Mouse (Mus musculus): ENCODE measurements around the gene Bak1. TPM values are rescaled to one million over a fixed set of nuclear protein-coding genes. Genes with fewer than 3 reads are reported as not detected.
A peak's percentile ranks its signal among the peaks of the same experiment; 100 is the strongest.

Gene Bak1
- polyA plus RNA-seq, 1 experiment from 2014 or later: 8.1 TPM

DNA sequence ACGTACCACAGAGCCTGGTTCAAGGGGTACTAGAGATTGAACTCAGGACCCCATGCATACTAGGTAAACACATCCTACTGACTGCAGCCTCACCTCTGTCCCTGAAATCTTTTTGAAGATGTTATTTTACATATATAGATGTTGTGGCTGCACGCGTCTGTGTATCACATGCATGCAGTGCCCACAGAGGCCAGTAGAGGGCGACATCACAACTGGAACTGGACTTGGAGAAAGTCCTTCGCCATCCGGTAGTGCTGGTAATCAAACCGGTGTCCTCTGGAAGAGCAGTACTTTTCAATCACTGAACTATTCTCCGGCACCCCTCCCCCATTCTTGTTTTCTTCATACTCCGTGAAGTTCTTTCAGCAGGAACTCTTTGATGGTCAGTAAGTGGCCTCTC, 24.4 kb downstream of the Bak1 start:
- ATAC-seq (ENCODE audit: low read depth): no peak
- H3K36me3 ChIP-seq (ENCODE audit: control insufficient read depth, insufficient read depth, low read length): no peaks in the 10 kb centered on the region
- H3K4me3 ChIP-seq (ENCODE audit: low read length): no peak overlapping the region
- WGBS: 40% methylated on average over 9 of the region's 9 CpGs
- H3K4me1 ChIP-seq (replicated peaks; ENCODE audit: control insufficient read depth, insufficient read depth, low read length): 0 out of 2 replicates have a peak, but pooled peaks cover 2% of the 10 kb centered on the region
- no peak overlapping the region for H3K9ac ChIP-seq (ENCODE audit: low read length)
- no peaks in the 10 kb centered on the region for H3K9me3 ChIP-seq (ENCODE audit: control insufficient read depth, low read length)
- no peaks in the 10 kb centered on the region for H3K27me3 ChIP-seq (ENCODE audit: control insufficient read depth, insufficient read depth, low read depth, low read length)
- no peak overlapping the region for H3K27ac ChIP-seq (ENCODE audit: low read length)
- H3K4me2 ChIP-seq (ENCODE audit: low read depth, low read length): no peak overlapping the region

DNA sequence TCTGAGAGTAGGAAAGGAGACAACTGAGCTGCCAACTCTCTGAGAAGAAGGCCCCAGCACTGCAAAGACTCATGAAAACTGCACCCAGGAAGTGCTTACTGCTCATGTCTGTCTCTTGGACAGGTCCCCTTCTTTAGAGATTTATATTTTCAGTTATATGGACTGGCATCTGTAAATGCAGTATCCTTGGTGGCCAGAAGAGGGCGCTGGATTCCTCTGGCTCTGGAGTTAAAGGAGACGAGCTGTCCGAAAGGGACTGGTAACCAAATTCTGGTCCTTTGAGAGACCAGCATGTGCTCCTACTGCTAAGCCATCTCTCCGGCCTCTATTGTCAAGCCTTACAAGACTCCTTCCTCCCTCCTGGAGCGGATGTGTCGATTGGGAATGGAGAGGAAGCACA, 26.9 kb downstream of the Bak1 start:
- no peak for ATAC-seq (ENCODE audit: low read depth)
- H3K27me3 ChIP-seq (ENCODE audit: control insufficient read depth, insufficient read depth, low read depth, low read length): no peaks in the 10 kb centered on the region
- H3K9me3 ChIP-seq (ENCODE audit: control insufficient read depth, low read length): no peaks in the 10 kb centered on the region
- H3K4me1 ChIP-seq (replicated peaks; ENCODE audit: control insufficient read depth, insufficient read depth, low read length): 0 out of 2 replicates have a peak, but pooled peaks cover 2% of the 10 kb centered on the region
- 47% methylated on average over 6 of the region's 6 CpGs for WGBS
- H3K9ac ChIP-seq (ENCODE audit: low read length): no peak overlapping the region
- H3K27ac ChIP-seq (ENCODE audit: low read length): no peak overlapping the region
- H3K4me2 ChIP-seq (ENCODE audit: low read depth, low read length): no peak overlapping the region
- H3K36me3 ChIP-seq (ENCODE audit: control insufficient read depth, insufficient read depth, low read length): no peaks in the 10 kb centered on the region
- H3K4me3 ChIP-seq (ENCODE audit: low read length): no peak overlapping the region

DNA sequence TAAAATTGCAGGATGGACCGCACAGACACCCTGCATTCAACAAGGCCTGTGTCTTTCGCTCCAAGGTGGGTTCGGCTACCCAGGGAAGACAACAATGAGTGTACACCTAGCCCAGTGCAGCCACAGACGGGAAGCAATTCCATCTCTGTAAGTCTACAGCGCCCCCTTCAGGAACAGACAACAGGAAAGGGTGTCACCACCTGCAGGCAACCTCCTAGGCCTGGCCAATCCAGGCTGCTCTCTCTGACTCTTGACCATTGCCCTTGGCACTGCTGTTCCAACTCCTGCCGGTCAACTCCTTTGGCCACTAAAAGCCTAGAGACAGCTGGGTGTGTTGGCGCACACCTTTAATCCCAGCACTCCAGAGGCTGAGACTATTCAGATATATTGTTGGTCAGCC, 27.7 kb downstream of the Bak1 start:
- H3K27ac ChIP-seq (ENCODE audit: low read length): no peak overlapping the region
- H3K4me1 ChIP-seq (replicated peaks; ENCODE audit: control insufficient read depth, insufficient read depth, low read length): 0 out of 2 replicates have a peak, but pooled peaks cover 2% of the 10 kb centered on the region
- 76% methylated on average over 7 of the region's 7 CpGs for WGBS
- H3K4me3 ChIP-seq (ENCODE audit: low read length): no peak overlapping the region
- no peaks in the 10 kb centered on the region for H3K36me3 ChIP-seq (ENCODE audit: control insufficient read depth, insufficient read depth, low read length)
- ATAC-seq (ENCODE audit: low read depth): no peak
- H3K9me3 ChIP-seq (ENCODE audit: control insufficient read depth, low read length): no peaks in the 10 kb centered on the region
- H3K4me2 ChIP-seq (ENCODE audit: low read depth, low read length): no peak overlapping the region
- no peak overlapping the region for H3K9ac ChIP-seq (ENCODE audit: low read length)
- no peaks in the 10 kb centered on the region for H3K27me3 ChIP-seq (ENCODE audit: control insufficient read depth, insufficient read depth, low read depth, low read length)

DNA sequence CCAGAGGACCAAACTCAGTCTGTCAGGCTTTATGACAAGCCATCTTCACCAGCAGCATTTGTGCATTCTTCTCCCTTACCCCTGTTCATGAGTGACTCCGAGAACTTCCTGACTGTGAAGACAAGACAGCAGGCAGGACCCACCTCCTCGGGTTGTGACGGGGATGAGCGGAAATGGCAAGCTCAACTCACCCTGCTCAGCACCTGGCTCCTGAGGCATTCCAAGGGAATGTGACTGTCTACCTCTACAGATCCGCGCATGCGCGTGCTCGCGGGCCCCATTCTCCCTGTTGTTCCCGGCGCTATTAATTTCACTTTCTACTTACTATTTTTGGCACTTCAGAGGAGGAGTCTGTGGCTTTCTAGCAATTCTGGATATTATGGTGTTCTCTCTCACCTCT, 28.8 kb downstream of the Bak1 start:
- no peaks in the 10 kb centered on the region for H3K27me3 ChIP-seq (ENCODE audit: control insufficient read depth, insufficient read depth, low read depth, low read length)
- H3K4me3 ChIP-seq (ENCODE audit: low read length): no peak overlapping the region
- H3K4me1 ChIP-seq (replicated peaks; ENCODE audit: control insufficient read depth, insufficient read depth, low read length): peaks cover 8% of the 10 kb centered on the region; the same call in 1 of the 2 replicates
- H3K9ac ChIP-seq (ENCODE audit: low read length): no peak overlapping the region
- no peaks in the 10 kb centered on the region for H3K9me3 ChIP-seq (ENCODE audit: control insufficient read depth, low read length)
- H3K36me3 ChIP-seq (ENCODE audit: control insufficient read depth, insufficient read depth, low read length): no peaks in the 10 kb centered on the region
- no peak for ATAC-seq (ENCODE audit: low read depth)
- no peak overlapping the region for H3K4me2 ChIP-seq (ENCODE audit: low read depth, low read length)
- WGBS: 71% methylated on average over 12 of the region's 12 CpGs
- H3K27ac ChIP-seq (ENCODE audit: low read length): no peak overlapping the region

DNA sequence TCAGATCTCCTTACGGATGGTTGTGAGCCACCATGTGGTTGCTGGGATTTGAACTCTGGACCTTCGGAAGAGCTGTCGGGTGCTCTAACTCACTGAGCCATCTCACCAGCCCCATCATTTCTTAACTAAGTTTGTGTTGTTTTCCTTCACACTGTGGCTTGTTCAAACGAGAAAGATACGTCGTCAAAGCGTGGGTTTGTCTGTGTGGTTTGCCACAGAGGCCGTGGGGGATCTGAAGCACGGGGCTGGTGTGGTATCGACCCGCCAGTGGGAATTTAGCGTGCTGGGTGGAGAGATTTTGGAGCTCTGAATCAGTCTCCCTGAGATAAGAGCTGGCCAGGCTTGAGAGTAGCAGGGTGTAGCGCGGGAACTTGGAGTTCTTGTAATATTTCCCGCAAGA, 30.5 kb downstream of the Bak1 start:
- Histone ChIP-seq H3K9ac (ENCODE audit: low read length) (no peak overlapping the region), H3K4me1 (replicated peaks; ENCODE audit: control insufficient read depth, insufficient read depth, low read length) (peaks cover 15% of the 10 kb centered on the region), H3K27me3 (ENCODE audit: control insufficient read depth, insufficient read depth, low read depth, low read length) (no peaks in the 10 kb centered on the region), H3K4me3 (ENCODE audit: low read length) (no peak overlapping the region), H3K36me3 (ENCODE audit: control insufficient read depth, insufficient read depth, low read length) (no peaks in the 10 kb centered on the region), H3K9me3 (ENCODE audit: control insufficient read depth, low read length) (no peaks in the 10 kb centered on the region), H3K4me2 (ENCODE audit: low read depth, low read length) (no peak overlapping the region), H3K27ac (ENCODE audit: low read length) (no peak overlapping the region)
- 72% methylated on average over 15 of the region's 15 CpGs for WGBS
- ATAC-seq (ENCODE audit: low read depth): no peak

DNA sequence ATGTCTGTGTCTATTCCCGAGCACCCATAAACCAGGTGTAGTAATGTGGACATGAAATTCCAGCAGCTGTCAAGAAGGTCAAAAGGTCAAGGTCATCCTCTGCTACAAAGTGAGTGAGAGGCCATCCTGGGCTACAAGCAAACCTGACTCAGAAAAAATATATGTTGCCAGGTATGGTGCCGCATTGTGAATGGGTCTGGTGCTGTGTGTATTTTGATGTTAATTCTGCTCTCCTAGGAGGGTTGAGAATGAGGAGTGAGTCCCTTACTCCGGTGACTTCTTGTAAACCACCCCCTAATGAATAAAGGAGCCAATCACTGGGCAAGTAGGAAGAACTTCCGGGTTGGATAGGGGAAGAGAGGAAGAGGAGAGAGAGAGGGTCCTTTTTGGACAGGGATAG, 31.1 kb downstream of the Bak1 start:
- Histone ChIP-seq H3K4me2 (ENCODE audit: low read depth, low read length) (no peak overlapping the region), H3K4me3 (ENCODE audit: low read length) (no peak overlapping the region), H3K9me3 (ENCODE audit: control insufficient read depth, low read length) (no peaks in the 10 kb centered on the region), H3K27ac (ENCODE audit: low read length) (no peak overlapping the region), H3K36me3 (ENCODE audit: control insufficient read depth, insufficient read depth, low read length) (no peaks in the 10 kb centered on the region), H3K4me1 (replicated peaks; ENCODE audit: control insufficient read depth, insufficient read depth, low read length) (peaks cover 15% of the 10 kb centered on the region), H3K9ac (ENCODE audit: low read length) (no peak overlapping the region), H3K27me3 (ENCODE audit: control insufficient read depth, insufficient read depth, low read depth, low read length) (no peaks in the 10 kb centered on the region)
- no peak for ATAC-seq (ENCODE audit: low read depth)
- 75% methylated on average over 4 of the region's 4 CpGs for WGBS

DNA sequence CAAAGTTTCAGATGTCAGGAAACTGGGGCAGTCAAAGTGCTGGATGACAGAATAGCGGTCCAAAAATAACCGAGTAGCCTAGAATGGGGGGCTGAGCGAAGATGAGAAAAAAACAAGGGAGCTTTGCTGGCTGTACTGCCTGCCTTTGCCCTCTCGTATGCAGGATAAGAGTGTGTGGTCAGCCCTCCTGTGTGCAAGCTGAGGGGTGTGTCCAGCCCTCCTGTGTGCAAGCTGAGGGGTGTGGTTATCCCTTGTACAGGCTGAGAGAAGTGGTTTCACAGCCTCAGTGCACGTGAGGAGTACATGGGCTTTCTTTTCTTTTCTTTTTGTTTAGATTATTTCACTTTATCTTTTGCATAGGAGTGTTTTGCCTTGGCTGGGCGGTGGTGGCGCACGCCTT, 33.2 kb downstream of the Bak1 start:
- 44% methylated on average over 8 of the region's 8 CpGs for WGBS
- Histone ChIP-seq H3K9ac (ENCODE audit: low read length) (no peak overlapping the region), H3K4me1 (replicated peaks; ENCODE audit: control insufficient read depth, insufficient read depth, low read length) (peaks cover 15% of the 10 kb centered on the region), H3K27me3 (ENCODE audit: control insufficient read depth, insufficient read depth, low read depth, low read length) (no peaks in the 10 kb centered on the region), H3K9me3 (ENCODE audit: control insufficient read depth, low read length) (no peaks in the 10 kb centered on the region), H3K4me3 (ENCODE audit: low read length) (no peak overlapping the region), H3K27ac (ENCODE audit: low read length) (peak overlapping the region; percentile 36; the same call in 1 of the 2 replicates), H3K36me3 (ENCODE audit: control insufficient read depth, insufficient read depth, low read length) (no peaks in the 10 kb centered on the region), H3K4me2 (ENCODE audit: low read depth, low read length) (no peak overlapping the region)
- ATAC-seq (ENCODE audit: low read depth): peak; percentile 37

DNA sequence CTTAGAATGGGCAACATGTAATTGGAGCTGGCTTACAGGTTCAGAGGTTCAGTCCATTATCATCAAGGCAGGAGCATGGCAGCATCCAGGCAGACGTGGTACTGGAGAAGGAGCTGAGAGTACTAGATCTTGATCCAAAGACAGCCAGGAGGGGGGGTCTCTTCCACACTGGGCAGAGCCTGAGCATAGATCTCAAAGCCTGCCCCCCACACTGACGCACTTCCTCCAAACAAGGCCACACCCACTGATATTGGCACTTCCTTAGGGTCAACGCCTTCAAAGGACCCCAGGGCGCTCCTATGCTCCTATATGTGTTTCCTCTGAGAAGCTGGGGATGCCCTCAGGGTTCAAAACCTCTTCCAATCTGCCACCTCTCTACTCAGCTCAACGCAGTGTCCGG, 33.8 kb downstream of the Bak1 start:
- Histone ChIP-seq H3K4me1 (replicated peaks; ENCODE audit: control insufficient read depth, insufficient read depth, low read length) (peaks cover 15% of the 10 kb centered on the region), H3K9me3 (ENCODE audit: control insufficient read depth, low read length) (no peaks in the 10 kb centered on the region), H3K27me3 (ENCODE audit: control insufficient read depth, insufficient read depth, low read depth, low read length) (no peaks in the 10 kb centered on the region), H3K36me3 (ENCODE audit: control insufficient read depth, insufficient read depth, low read length) (no peaks in the 10 kb centered on the region), H3K4me3 (ENCODE audit: low read length) (no peak overlapping the region), H3K27ac (ENCODE audit: low read length) (peak overlapping the region; percentile 36), H3K9ac (ENCODE audit: low read length) (no peak overlapping the region), H3K4me2 (ENCODE audit: low read depth, low read length) (no peak overlapping the region; the same call in 1 of the 2 replicates)
- WGBS: 65% methylated on average over 6 of the region's 6 CpGs
- ATAC-seq (ENCODE audit: low read depth): peak; percentile 26; the same call in 1 of the 2 replicates

DNA sequence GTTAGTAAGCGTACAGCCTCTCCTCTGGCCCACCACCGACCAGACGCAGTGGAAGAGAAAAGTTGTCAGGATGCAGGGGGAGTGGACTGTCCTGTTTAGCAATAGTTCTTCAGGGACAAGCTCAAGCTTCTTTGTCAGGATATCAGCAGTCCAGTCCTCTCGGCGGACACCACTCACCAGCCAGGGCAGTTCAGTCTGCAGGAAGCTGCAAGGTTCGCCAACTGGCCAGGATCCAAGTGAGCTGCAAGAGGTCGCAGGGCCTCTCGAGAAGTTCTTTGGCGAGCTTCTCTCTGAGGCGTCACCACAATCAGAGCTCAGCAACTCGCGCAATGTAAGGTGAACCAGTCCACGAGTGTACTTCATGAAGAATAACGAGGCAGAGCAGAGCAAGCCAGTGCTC, 34.4 kb downstream of the Bak1 start:
- Histone ChIP-seq H3K4me1 (replicated peaks; ENCODE audit: control insufficient read depth, insufficient read depth, low read length) (peaks cover 15% of the 10 kb centered on the region), H3K36me3 (ENCODE audit: control insufficient read depth, insufficient read depth, low read length) (no peaks in the 10 kb centered on the region), H3K4me3 (ENCODE audit: low read length) (no peak overlapping the region), H3K4me2 (ENCODE audit: low read depth, low read length) (peak overlapping the region; percentile 31), H3K27ac (ENCODE audit: low read length) (peak overlapping the region; percentile 36), H3K9ac (ENCODE audit: low read length) (no peak overlapping the region), H3K27me3 (ENCODE audit: control insufficient read depth, insufficient read depth, low read depth, low read length) (no peaks in the 10 kb centered on the region), H3K9me3 (ENCODE audit: control insufficient read depth, low read length) (no peaks in the 10 kb centered on the region)
- ATAC-seq (ENCODE audit: low read depth): peak; percentile 87
- WGBS: 26% methylated on average over 14 of the region's 14 CpGs

DNA sequence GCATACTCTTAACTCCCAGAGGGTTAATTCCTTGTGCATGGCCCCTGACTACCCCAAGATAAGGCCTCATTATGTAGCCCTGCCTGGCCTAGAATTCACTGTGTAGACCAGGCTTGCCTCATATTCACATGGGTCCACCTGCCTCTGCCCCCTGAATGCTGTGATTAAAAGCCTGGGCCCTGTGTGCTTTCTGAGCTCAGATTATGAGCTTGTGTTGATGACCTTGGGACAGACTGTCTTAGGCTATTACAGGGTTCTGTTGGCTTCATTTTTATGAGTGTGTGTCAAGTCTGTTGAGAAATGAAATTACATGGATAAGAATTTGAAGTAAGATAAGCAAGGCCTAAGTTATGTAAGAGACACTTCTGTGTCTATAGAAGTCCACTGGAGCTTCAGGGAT, 38.3 kb downstream of the Bak1 start:
- H3K4me1 ChIP-seq (replicated peaks; ENCODE audit: control insufficient read depth, insufficient read depth, low read length): peaks cover 14% of the 10 kb centered on the region
- no peak for ATAC-seq (ENCODE audit: low read depth)

More for the DNA sequence above, 38.3 kb downstream of the Bak1 start:
- Histone ChIP-seq H3K36me3 (ENCODE audit: control insufficient read depth, insufficient read depth, low read length) (no peaks in the 10 kb centered on the region), H3K27me3 (ENCODE audit: control insufficient read depth, insufficient read depth, low read depth, low read length) (no peaks in the 10 kb centered on the region), H3K4me2 (ENCODE audit: low read depth, low read length) (no peak overlapping the region), H3K27ac (ENCODE audit: low read length) (no peak overlapping the region), H3K9ac (ENCODE audit: low read length) (no peak overlapping the region), H3K4me3 (ENCODE audit: low read length) (no peak overlapping the region), H3K9me3 (ENCODE audit: control insufficient read depth, low read length) (no peaks in the 10 kb centered on the region)
